Mouse (Mus musculus) CD4-positive, CD25-positive, alpha-beta regulatory T cell, adult 4 months (primary cell): ENCODE results near the gene Fbxo28. TPM values are rescaled to one million over a fixed set of nuclear protein-coding genes. Genes with fewer than 3 reads are reported as not detected.
"Not testable (repeated sequence)": the region's sequence is repeated elsewhere in the genome, so short reads cannot be mapped to it uniquely, and the experiment has no call there.

Source experiments
- ATAC-seq: one replicate; pipeline ENCODE4 v1.8.0; 2017
- polyA plus RNA-seq, 2 experiments: library from polyadenylated mRNA; unstranded; fragments of 100-300 nt; shearing (Covaris generic); gene quantifications; one replicate each; pipeline ENCODE4 v1.2.1; 2017

The Fbxo28 gene
- polyA plus RNA-seq, 2 experiments from 2014 or later: 4.1 to 8.2 TPM

DNA sequence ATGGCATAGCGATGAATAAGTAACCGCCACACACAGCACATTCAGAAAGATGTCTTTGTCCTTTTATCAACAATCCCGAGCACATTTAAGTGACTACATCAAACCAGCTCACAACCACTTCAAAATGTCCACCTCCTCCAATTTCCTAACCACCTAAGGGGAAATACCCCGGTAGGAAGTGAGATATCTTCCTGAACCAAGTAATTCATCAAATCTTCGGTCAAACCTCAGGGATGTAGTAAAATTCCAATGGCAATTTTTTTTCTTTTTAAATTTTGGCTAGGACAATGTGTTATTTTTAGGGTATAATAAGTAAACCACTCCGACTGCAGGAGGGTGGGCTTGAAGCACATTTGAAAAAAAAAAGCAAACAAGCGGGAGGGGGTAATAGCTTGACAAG lies 1.1 kb downstream of the Fbxo28 start:
- ATAC-seq: no peak

DNA sequence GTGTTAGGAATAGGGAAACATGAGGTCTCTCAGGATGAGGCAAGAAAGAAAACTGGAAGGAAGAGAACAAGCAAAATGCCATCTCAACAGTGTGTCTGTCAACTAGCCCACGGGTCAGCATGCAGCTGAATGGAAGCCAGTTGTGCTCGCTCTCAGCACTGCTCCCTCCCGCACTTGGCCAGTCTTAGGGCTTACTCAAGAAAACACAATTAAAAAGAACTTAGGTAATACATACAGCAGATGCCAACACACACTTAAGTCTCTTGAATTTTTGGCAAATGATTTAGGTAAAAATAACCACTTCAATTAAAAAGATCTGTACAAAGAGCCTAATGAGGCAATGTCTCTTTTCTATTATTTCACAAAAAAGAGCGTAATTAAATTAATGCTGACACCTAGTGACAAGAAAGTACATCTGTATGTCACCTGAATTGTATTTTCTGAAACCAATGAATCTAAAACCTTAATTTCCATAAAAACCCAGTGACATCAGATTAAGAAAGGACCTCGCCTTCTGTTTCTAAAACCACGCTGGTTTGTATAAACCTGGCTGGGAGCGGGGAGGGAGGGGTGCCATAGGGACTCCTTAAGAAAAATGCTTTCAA lies 2.4 kb downstream of the Fbxo28 start:
- no peak for ATAC-seq

DNA sequence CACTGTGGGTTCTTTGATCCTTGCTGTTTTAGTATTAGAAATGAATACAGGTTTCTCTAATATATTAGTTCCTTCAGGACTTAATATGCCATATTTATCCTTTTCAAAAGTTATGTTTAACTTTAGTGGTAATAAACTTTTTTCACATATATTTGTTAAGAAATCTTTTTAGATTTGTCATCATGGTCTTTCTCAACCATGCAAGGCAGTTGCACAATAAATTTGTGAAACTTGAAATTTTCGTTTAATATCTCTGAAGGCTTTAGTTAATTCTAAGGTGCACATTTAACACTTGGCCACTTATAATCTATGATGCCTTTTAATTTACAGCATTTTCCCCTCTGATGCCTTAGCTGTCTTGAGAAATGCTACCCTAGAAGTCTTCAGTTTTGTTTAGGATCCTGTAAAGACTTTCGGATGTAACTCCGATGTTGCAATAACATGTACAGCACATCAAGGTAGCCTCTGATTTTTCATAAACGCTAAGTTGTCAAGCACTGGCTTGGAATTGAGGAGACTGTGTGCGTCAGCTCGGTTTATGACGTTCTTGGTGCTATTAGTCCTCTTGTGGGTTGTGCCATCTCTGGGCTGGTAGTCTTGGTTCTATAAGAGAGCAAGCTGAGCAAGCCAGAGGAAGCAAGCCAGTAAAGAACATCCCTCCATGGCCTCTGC lies 7.5 kb downstream of the Fbxo28 start:
- no peak for ATAC-seq

DNA sequence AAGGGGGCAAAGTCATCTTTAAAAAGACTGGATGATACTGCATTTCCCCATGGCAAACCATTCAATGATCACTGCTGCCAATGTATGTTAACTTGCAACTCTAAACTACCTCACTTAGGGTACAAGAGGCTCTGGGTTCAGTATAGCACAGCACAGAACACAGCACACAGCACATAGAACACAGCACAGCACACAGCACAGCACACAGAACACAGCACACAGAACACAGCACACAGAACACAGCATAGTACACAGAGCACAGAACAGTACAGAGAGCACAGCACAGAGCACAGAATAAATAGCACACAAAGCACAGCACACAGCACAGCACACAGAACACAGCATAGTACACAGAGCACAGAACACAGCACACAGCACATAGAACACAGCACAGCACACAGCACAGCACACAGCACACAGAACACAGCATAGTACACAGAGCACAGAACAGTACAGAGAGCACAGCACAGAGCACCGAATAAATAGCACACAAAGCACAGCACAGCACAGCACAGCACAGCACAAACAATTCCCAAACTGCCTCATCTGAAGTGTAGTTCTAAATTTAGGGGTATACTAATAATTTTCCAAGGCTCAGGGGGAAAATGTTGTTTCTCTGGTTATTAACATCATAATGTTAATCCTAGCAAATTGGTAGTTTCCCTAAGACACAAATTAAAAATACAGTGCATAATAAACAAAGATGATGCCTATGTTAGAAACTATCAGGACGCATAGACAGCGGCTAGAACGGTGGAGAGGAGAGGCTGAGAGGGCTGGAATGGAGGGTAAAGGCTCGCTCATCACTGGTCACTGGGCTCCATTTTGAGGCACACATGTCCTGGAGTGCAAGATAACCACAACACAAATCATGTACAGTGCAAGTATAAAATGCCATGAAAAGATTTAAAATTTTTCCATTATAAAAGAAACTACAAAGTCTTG lies 9.1 kb downstream of the Fbxo28 start:
- ATAC-seq: no peak

DNA sequence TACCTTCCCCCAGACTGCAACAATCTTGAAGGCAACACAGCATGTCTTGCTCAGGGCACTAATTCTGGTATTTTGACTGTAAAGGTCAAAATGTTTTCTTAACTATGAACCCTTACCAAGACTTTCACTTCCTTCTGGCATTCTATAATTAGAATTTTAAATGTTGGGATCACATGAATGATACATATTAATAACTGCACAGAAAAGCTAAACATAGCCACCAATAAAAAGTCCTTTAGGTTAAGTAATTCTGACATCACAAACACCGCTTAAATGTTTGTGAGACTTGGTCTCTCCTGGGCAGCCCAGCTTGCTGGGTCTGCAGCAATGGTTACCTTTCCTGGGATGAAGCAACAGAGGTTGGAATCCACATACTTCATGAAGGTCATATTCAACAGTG lies 15.5 kb downstream of the Fbxo28 start:
- no peak for ATAC-seq

GRCm38 (mm10) chr1:182324552-182324951 lies 16.9 kb downstream of the Fbxo28 start:
- ATAC-seq: no peak

- no peak for ATAC-seq
These were observed 18.3 kb downstream of the Fbxo28 start for GRCm38 (mm10) chr1:182323139-182323538.

DNA sequence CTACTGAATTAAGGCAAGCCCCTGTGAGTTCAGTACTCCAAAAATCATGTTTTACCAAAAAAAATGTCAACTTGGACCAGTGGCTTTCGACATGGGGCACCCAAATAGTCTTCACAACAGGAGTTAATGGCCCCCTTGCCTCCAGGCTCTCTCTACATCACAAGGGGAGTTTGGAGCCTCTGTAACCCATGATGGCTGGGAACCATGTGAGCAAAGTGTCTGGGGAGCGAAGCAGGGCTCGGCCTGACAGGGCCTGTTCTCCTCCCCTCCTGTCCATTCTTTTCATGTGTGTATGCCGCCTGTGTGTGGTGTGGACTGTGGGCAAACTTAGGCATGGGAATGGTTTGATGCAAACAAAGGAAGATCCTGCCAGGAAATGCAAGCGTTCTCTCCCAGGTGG lies 27.2 kb downstream of the Fbxo28 start:
- no peak for ATAC-seq

GRCm38 (mm10) chr1:182313181-182313580 lies 28.2 kb downstream of the Fbxo28 start:
- ATAC-seq: no peak

GRCm38 (mm10) chr1:182311376-182311775 lies 30.1 kb downstream of the Fbxo28 start:
- no peak for ATAC-seq

GRCm38 (mm10) chr1:182310316-182310715 lies 31.1 kb downstream of the Fbxo28 start:
- ATAC-seq: no peak

- ATAC-seq: no peak
These were observed 32.0 kb downstream of the Fbxo28 start for GRCm38 (mm10) chr1:182309403-182309802.

DNA sequence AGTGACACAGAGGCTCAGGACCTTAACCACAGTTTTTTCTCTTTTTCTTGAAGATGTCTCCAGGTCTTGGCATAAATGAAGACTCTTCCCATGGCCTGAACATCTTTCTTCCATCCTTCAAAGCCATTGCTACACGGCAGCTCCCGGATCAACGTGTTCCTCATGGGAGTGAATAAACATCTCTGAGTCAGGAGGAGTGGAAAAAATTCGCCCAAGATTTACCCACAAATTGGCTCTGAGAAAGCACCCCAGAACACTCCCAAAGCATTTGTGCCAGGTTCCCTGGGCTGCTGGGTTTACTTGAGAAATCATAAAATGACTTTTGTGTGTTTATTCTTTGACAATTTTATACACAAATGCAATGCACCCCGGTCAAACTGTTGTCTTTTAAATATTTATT lies 38.5 kb downstream of the Fbxo28 start:
- no peak for ATAC-seq

DNA sequence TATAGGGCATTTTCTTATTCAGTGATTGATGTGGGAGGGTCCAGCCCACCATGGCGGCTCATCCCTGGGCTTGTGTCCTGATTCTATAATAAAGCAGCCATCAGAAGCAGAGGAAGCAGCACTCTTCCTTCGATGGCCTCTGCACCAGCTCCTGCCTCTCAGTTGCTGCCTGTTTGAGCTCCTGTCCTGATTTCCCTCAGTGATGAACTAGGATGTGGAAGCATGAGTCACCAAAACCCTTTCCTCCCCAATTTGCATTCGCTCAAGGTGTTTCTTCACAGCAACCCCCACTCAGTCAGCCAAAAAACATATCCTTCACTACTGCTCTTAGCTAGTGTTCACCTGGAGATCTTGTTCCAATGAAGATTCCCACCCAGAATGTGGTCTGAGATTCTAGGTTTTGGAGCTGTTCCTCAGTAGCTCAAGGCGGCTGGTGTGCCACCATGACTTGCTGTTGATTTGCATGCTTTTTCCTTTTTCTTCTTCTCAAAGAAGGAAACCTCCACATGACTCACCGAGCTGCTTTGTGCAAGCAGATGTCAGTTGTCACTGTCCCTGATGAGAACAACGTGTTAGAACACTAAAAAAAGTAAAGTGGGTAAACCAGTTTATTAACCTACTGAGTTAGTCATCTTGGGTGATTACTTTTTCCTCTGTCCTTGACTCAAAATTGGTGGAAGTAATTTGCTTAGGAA lies 39.1 kb downstream of the Fbxo28 start:
- no peak for ATAC-seq

GRCm38 (mm10) chr1:182297821-182298220 lies 43.6 kb downstream of the Fbxo28 start:
- no peak for ATAC-seq

DNA sequence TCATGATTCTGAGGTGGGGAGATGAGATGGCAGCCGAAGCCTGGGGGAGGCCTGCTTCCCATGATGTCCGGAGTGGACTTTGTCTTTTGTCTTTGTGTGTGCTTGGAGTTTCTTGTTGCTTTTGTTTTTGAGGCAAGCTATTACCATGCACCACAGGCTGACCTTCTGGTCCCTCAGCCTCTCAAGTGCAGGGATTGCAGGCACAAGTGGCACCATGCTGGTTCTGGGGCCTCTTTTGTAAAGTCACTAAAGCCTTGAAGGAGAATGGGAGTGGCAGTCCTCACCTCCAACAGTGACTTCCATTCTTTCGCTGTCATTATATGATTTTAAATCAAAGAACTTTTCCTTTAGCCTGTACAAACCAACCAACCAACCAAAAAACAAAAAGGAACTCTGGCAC lies 44.2 kb downstream of the Fbxo28 start:
- no peak for ATAC-seq

GRCm38 (mm10) chr1:182296816-182297215 lies 44.6 kb downstream of the Fbxo28 start:
- ATAC-seq: no peak

GRCm38 (mm10) chr1:182296141-182296540 lies 45.3 kb downstream of the Fbxo28 start:
- no peak for ATAC-seq

DNA sequence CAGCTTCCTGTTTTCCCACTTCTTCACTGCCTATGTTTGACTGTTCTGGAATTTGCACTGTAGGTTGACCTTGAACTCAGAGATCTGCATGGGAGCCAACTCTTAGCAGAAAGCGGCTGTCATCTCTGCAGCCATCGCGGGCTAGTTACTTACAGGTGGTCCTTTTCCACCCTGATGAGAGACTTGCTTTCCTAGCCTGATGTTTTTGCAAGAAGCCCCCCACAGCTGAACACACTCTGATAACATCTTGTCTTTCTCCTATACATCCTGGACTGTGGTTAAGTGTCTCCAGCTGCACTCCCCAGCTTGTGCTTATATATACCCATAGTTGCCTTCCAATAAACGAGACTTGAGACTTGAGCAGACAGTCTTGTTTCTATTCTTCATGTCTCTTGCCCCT lies 49.1 kb downstream of the Fbxo28 start:
- no peak for ATAC-seq

DNA sequence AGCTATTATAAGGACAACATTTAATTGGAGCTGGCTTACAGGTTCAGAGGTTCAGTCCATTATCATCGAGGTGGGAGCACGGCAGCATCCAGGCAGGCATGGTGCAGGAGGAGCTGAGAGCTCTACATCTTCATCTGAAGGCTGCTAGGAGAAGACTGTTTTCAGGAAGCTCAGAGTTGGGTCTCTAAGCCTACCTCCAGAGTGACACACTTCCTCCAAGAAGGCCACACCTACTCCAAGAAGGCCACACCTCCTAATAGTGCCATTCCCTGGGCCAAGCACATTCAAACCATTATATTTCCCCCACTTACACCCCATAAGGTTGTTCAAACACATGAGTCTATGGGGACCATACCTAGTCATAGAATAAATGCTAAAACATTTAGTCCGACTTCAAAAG lies 50.7 kb downstream of the Fbxo28 start:
- ATAC-seq: not testable (repeated sequence)

DNA sequence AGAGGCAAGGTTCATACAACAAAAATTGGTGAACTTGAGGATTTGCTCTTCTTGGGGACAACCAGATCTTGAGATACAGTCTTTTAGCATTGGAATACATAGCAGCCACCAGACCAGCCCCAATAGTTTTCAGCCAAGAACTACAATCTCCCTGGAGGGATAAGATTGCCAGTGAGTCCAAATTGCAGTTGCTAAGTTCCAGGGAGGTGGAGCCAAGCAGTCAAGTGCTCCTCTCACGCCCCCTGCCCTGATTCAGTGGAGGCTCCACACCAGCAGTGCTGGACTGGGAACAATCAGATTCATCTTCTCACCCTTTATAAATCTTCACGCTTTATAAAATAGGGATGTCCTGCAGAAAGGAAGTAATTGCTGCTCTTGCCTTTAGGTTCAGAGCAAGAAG lies 51.6 kb downstream of the Fbxo28 start:
- no peak for ATAC-seq

DNA sequence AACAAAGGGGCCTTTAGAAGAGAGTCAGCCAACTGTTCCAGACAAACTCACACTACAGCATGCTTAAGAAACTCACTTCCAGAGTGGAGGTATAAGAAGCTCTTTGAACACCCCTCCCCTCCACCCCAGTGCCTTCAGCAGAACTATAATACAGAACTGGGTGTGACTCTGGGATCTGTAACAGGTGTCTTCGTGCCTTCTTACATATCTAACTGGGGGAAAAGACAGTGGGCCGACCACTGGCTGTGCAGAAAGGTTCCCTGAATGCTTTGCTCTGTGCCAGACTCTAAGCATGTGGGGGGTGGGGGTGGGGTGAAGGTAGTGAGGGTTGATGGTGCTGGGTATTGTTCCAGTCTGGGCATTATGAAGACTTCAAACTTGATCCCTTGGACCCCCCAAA lies 52.8 kb downstream of the Fbxo28 start:
- no peak for ATAC-seq

GRCm38 (mm10) chr1:182287781-182288180 lies 53.6 kb downstream of the Fbxo28 start:
- no peak for ATAC-seq
